Mouse (Mus musculus): ENCODE results near the gene Unc93b1. TPM values are rescaled to one million over a fixed set of nuclear protein-coding genes. Genes with fewer than 3 reads are reported as not detected.

The Unc93b1 gene
- polyA plus RNA-seq, 1 experiment from 2014 or later: 4.5 TPM

GRCm38 (mm10) chr19:3990804-3991203, 55.8 kb downstream of the Unc93b1 start:
- Histone ChIP-seq H3K27me3 (ENCODE audit: control insufficient read depth, insufficient read depth, low read length) (no peaks in the 10 kb centered on the region; the same call in 1 of the 2 replicates), H3K27ac (ENCODE audit: low read depth, low read length) (no peak overlapping the region), H3K4me1 (ENCODE audit: control insufficient read depth, insufficient read depth, low read length) (peaks cover 12% of the 10 kb centered on the region), H3K4me3 (ENCODE audit: low read depth, low read length) (no peak overlapping the region), H3K36me3 (ENCODE audit: control insufficient read depth, insufficient read depth, low read length) (peaks cover 3% of the 10 kb centered on the region; the same call in 1 of the 2 replicates), H3K9ac (ENCODE audit: low read depth, low read length) (peak overlapping the region; percentile 8; the same call in 1 of the 2 replicates), H3K9me3 (replicated peaks; ENCODE audit: control insufficient read depth, low read length) (0 out of 2 replicates have a peak, but pooled peaks cover 2% of the 10 kb centered on the region), H3K4me2 (no peak overlapping the region)
- 51% methylated on average over 6 of the region's 6 CpGs for WGBS (ENCODE audit: insufficient replicate concordance)
- no peak for ATAC-seq (replicated peaks; ENCODE audit: insufficient number of reproducible peaks, low FRiP score, low TSS enrichment)

- no peak for ATAC-seq (replicated peaks; ENCODE audit: insufficient number of reproducible peaks, low FRiP score, low TSS enrichment)
- WGBS (ENCODE audit: insufficient replicate concordance): 89% methylated on average over 3 of the region's 3 CpGs
These were observed 56.6 kb downstream of the Unc93b1 start for GRCm38 (mm10) chr19:3991562-3991961.

DNA sequence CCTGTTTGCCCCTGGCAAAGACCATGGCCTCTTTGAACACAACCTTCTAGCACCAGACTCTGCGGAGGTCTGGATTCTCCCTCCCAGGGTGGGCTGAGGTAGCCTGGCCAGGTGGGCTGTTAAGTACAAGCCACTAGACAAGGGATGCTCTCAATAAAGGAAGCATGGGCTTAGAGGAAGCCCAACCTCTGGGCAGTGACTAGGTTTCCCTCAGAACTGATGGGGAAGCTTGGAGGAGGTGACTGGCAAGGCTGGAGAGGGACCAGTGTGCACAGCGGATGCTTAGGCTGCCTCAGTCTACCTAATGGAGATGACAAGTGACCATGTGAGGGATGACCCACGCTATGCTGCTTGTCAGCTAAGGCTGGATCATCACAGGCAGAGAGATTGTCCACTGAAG, 57.0 kb downstream of the Unc93b1 start:
- H3K9ac ChIP-seq (ENCODE audit: low read depth, low read length): no peak overlapping the region

More at GRCm38 (mm10) chr19:3991562-3991961, 56.6 kb downstream of the Unc93b1 start:
- Histone ChIP-seq H3K36me3 (ENCODE audit: control insufficient read depth, insufficient read depth, low read length) (peaks cover 3% of the 10 kb centered on the region; the same call in 1 of the 2 replicates), H3K4me2 (no peak overlapping the region), H3K4me3 (ENCODE audit: low read depth, low read length) (no peak overlapping the region), H3K4me1 (ENCODE audit: control insufficient read depth, insufficient read depth, low read length) (peaks cover 5% of the 10 kb centered on the region), H3K9ac (ENCODE audit: low read depth, low read length) (no peak overlapping the region), H3K27ac (ENCODE audit: low read depth, low read length) (no peak overlapping the region), H3K27me3 (ENCODE audit: control insufficient read depth, insufficient read depth, low read length) (no peaks in the 10 kb centered on the region; the same call in 1 of the 2 replicates), H3K9me3 (replicated peaks; ENCODE audit: control insufficient read depth, low read length) (0 out of 2 replicates have a peak, but pooled peaks cover 2% of the 10 kb centered on the region)

DNA sequence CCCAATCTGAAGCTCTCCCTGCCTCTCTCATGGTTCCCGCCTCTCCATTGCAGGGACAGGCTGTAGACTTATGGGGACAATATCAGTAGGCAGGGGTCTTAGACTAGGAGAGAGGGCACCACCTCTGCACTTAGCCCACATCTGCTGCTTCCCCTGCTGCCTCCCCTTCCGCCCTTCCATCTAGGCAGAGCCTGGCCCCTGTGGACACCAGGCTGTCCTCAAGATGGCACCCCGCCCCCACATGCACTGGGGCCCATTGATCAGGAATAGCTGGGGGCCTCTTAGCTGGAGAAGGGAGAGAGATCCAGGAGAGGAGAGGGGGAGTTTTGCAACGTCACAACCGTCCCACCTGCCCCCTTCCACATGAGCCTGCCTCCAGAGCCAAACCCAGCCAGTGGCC, 57.4 kb downstream of the Unc93b1 start, which contains the start of gene Tbx10:
Gene Tbx10, plus strand, starts transcription at position 337 of the 400 bp plus-strand sequence.
- no peak within 1 kb of the TSS for H3K27ac ChIP-seq (ENCODE audit: low read depth, low read length)
- peaks cover 3% of the 10 kb centered on the region; the same call in 1 of the 2 replicates for H3K36me3 ChIP-seq (ENCODE audit: control insufficient read depth, insufficient read depth, low read length)
- no peak within 1 kb of the TSS for H3K4me3 ChIP-seq (ENCODE audit: low read depth, low read length)
- no peaks in the 10 kb centered on the region for H3K4me1 ChIP-seq (ENCODE audit: control insufficient read depth, insufficient read depth, low read length)
- 0 out of 2 replicates have a peak, but pooled peaks cover 2% of the 10 kb centered on the region for H3K9me3 ChIP-seq (replicated peaks; ENCODE audit: control insufficient read depth, low read length)
- no peak within 1 kb of the TSS for H3K4me2 ChIP-seq
- no peak for ATAC-seq (replicated peaks; ENCODE audit: insufficient number of reproducible peaks, low FRiP score, low TSS enrichment)
- H3K9ac ChIP-seq (ENCODE audit: low read depth, low read length): 0 out of 2 replicates have a peak within 1 kb of the TSS, but pooled peaks have one; percentile 2
- no peaks in the 10 kb centered on the region; the same call in 1 of the 2 replicates for H3K27me3 ChIP-seq (ENCODE audit: control insufficient read depth, insufficient read depth, low read length)
- 37% methylated on average over 5 of the region's 5 CpGs for WGBS (ENCODE audit: insufficient replicate concordance)

More for the DNA sequence above, 57.0 kb downstream of the Unc93b1 start:
- no peak overlapping the region for H3K27ac ChIP-seq (ENCODE audit: low read depth, low read length)
- no peak overlapping the region for H3K4me2 ChIP-seq
- H3K9me3 ChIP-seq (replicated peaks; ENCODE audit: control insufficient read depth, low read length): 0 out of 2 replicates have a peak, but pooled peaks cover 2% of the 10 kb centered on the region
- H3K4me1 ChIP-seq (ENCODE audit: control insufficient read depth, insufficient read depth, low read length): peaks cover 1% of the 10 kb centered on the region
- no peaks in the 10 kb centered on the region; the same call in 1 of the 2 replicates for H3K27me3 ChIP-seq (ENCODE audit: control insufficient read depth, insufficient read depth, low read length)
- no peak for ATAC-seq (replicated peaks; ENCODE audit: insufficient number of reproducible peaks, low FRiP score, low TSS enrichment)
- H3K4me3 ChIP-seq (ENCODE audit: low read depth, low read length): no peak overlapping the region
- H3K36me3 ChIP-seq (ENCODE audit: control insufficient read depth, insufficient read depth, low read length): peaks cover 3% of the 10 kb centered on the region; the same call in 1 of the 2 replicates
- WGBS (ENCODE audit: insufficient replicate concordance): 79% methylated on average over 3 of the region's 3 CpGs

DNA sequence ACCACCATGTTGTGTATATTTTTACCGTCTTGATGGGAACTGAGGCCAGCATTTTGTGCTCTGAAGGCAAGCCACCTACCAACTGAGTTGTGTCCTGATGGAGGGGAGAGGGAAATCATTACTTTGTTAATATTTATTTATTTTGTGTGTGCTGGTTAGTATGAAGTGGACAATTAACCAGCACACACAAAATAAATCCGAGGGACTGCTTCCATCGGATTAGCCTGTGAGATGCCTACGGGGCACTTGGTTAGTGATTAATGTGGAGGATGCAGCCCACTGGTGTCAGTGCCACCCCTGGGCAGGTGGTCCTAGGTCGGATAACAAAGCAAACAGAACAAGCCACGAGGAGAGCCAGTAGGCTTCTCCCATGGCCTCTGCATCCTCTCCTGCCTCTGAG, 59.9 kb downstream of the Unc93b1 start:
- no peak overlapping the region for H3K9ac ChIP-seq (ENCODE audit: low read depth, low read length)
- ATAC-seq (replicated peaks; ENCODE audit: insufficient number of reproducible peaks, low FRiP score, low TSS enrichment): no peak
- 0 out of 2 replicates have a peak, but pooled peaks cover 3% of the 10 kb centered on the region for H3K4me1 ChIP-seq (ENCODE audit: control insufficient read depth, insufficient read depth, low read length)
- no peak overlapping the region for H3K4me2 ChIP-seq
- no peak overlapping the region for H3K27ac ChIP-seq (ENCODE audit: low read depth, low read length)
- no peaks in the 10 kb centered on the region for H3K9me3 ChIP-seq (replicated peaks; ENCODE audit: control insufficient read depth, low read length)
- H3K27me3 ChIP-seq (ENCODE audit: control insufficient read depth, insufficient read depth, low read length): no peaks in the 10 kb centered on the region; the same call in 1 of the 2 replicates
- no peaks in the 10 kb centered on the region for H3K36me3 ChIP-seq (ENCODE audit: control insufficient read depth, insufficient read depth, low read length)
- WGBS (ENCODE audit: insufficient replicate concordance): 66% methylated on average over 6 of the region's 6 CpGs
- no peak overlapping the region for H3K4me3 ChIP-seq (ENCODE audit: low read depth, low read length)

- Histone ChIP-seq H3K36me3 (ENCODE audit: control insufficient read depth, insufficient read depth, low read length) (no peaks in the 10 kb centered on the region), H3K9me3 (replicated peaks; ENCODE audit: control insufficient read depth, low read length) (no peaks in the 10 kb centered on the region), H3K9ac (ENCODE audit: low read depth, low read length) (no peak overlapping the region), H3K4me3 (ENCODE audit: low read depth, low read length) (no peak overlapping the region), H3K4me1 (ENCODE audit: control insufficient read depth, insufficient read depth, low read length) (0 out of 2 replicates have a peak, but pooled peaks cover 3% of the 10 kb centered on the region), H3K4me2 (no peak overlapping the region), H3K27me3 (ENCODE audit: control insufficient read depth, insufficient read depth, low read length) (no peaks in the 10 kb centered on the region; the same call in 1 of the 2 replicates), H3K27ac (ENCODE audit: low read depth, low read length) (no peak overlapping the region)
- no peak for ATAC-seq (replicated peaks; ENCODE audit: insufficient number of reproducible peaks, low FRiP score, low TSS enrichment)
- WGBS (ENCODE audit: insufficient replicate concordance): 81% methylated on average over 3 of the region's 3 CpGs
These were observed 60.5 kb downstream of the Unc93b1 start for GRCm38 (mm10) chr19:3995505-3995904.

- Histone ChIP-seq H3K36me3 (ENCODE audit: control insufficient read depth, insufficient read depth, low read length) (no peaks in the 10 kb centered on the region), H3K27ac (ENCODE audit: low read depth, low read length) (no peak overlapping the region), H3K4me1 (ENCODE audit: control insufficient read depth, insufficient read depth, low read length) (peaks cover 5% of the 10 kb centered on the region), H3K9me3 (replicated peaks; ENCODE audit: control insufficient read depth, low read length) (no peaks in the 10 kb centered on the region), H3K9ac (ENCODE audit: low read depth, low read length) (no peak overlapping the region), H3K4me3 (ENCODE audit: low read depth, low read length) (no peak overlapping the region), H3K27me3 (ENCODE audit: control insufficient read depth, insufficient read depth, low read length) (no peaks in the 10 kb centered on the region; the same call in 1 of the 2 replicates), H3K4me2 (no peak overlapping the region)
- WGBS (ENCODE audit: insufficient replicate concordance): 66% methylated on average over 7 of the region's 7 CpGs
- ATAC-seq (replicated peaks; ENCODE audit: insufficient number of reproducible peaks, low FRiP score, low TSS enrichment): no peak
These were observed 61.1 kb downstream of the Unc93b1 start for GRCm38 (mm10) chr19:3996106-3996505.

- 77% methylated on average over 8 of the region's 8 CpGs for WGBS (ENCODE audit: insufficient replicate concordance)
These were observed 61.8 kb downstream of the Unc93b1 start for GRCm38 (mm10) chr19:3996747-3997146.

DNA sequence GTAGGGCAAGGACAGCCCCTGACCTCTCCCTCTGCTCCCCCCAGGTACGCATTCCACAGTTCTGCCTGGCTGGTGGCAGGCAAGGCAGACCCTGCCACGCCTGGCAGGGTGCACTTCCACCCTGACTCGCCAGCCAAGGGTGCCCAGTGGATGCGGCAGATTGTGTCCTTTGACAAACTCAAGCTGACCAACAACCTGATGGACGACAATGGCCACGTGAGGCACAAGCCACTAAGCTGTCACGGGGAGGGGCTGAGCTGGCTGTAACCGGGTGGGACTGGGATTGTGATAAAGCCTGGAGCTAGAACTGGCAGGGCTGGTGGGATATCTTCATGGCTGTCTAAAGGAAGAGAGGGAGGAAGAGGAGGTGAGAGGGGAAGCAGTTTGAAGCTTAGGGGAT, 62.2 kb downstream of the Unc93b1 start:
- WGBS (ENCODE audit: insufficient replicate concordance): 49% methylated on average over 8 of the region's 8 CpGs
- H3K4me3 ChIP-seq (ENCODE audit: low read depth, low read length): no peak overlapping the region
- no peaks in the 10 kb centered on the region for H3K36me3 ChIP-seq (ENCODE audit: control insufficient read depth, insufficient read depth, low read length)
- no peaks in the 10 kb centered on the region for H3K27me3 ChIP-seq (ENCODE audit: control insufficient read depth, insufficient read depth, low read length)
- H3K4me1 ChIP-seq (ENCODE audit: control insufficient read depth, insufficient read depth, low read length): peaks cover 17% of the 10 kb centered on the region
- H3K9ac ChIP-seq (ENCODE audit: low read depth, low read length): no peak overlapping the region
- ATAC-seq (replicated peaks; ENCODE audit: insufficient number of reproducible peaks, low FRiP score, low TSS enrichment): no peak
- no peaks in the 10 kb centered on the region for H3K9me3 ChIP-seq (replicated peaks; ENCODE audit: control insufficient read depth, low read length)
- H3K4me2 ChIP-seq: no peak overlapping the region
- no peak overlapping the region for H3K27ac ChIP-seq (ENCODE audit: low read depth, low read length)

More at GRCm38 (mm10) chr19:3996747-3997146, 61.8 kb downstream of the Unc93b1 start:
- Histone ChIP-seq H3K4me2 (no peak overlapping the region), H3K9me3 (replicated peaks; ENCODE audit: control insufficient read depth, low read length) (no peaks in the 10 kb centered on the region), H3K36me3 (ENCODE audit: control insufficient read depth, insufficient read depth, low read length) (no peaks in the 10 kb centered on the region), H3K9ac (ENCODE audit: low read depth, low read length) (no peak overlapping the region), H3K27me3 (ENCODE audit: control insufficient read depth, insufficient read depth, low read length) (no peaks in the 10 kb centered on the region; the same call in 1 of the 2 replicates), H3K27ac (ENCODE audit: low read depth, low read length) (no peak overlapping the region), H3K4me3 (ENCODE audit: low read depth, low read length) (no peak overlapping the region), H3K4me1 (ENCODE audit: control insufficient read depth, insufficient read depth, low read length) (peaks cover 12% of the 10 kb centered on the region)
- no peak for ATAC-seq (replicated peaks; ENCODE audit: insufficient number of reproducible peaks, low FRiP score, low TSS enrichment)

Data from heart, embryonic 11.5 days (tissue).